Mouse (Mus musculus): ENCODE results near the gene P2rx6. TPM values are rescaled to one million over a fixed set of nuclear protein-coding genes. Genes with fewer than 3 reads are reported as not detected.

Gene P2rx6
- 0.81 and 0.96 TPM in 2 replicates for polyA plus RNA-seq (2015; fragmentation: Nextera tagmentation; extraction: Ambion mirVana)

GRCm38 (mm10) chr16:17561751-17562208 is at the start of gene P2rx6:
Gene P2rx6, plus strand, starts transcription at chr16:17561885.

GRCm38 (mm10) chr16:17530640-17531288 is 30.9 kb upstream of the P2rx6 start, which contains the start of gene Thap7:
Gene Thap7, minus strand, starts transcription at chr16:17531136.

GRCm38 (mm10) chr16:17561128-17561750 is 446 bp upstream of the P2rx6 start, which contains the start of gene Lrrc74b:
Gene Lrrc74b, minus strand, starts transcription at chr16:17561247.

GRCm38 (mm10) chr16:17583064-17583463 is 21.4 kb downstream of the P2rx6 start, which contains the start of gene Slc7a4:
Gene Slc7a4, minus strand, starts transcription at chr16:17583214.

GRCm38 (mm10) chr16:17619198-17620105 is 57.8 kb downstream of the P2rx6 start, which contains the start of gene Smpd4:
Gene Smpd4, plus strand, starts transcription at chr16:17619354.

Other genes starting within 250 kb of the P2rx6 start
- 6.1 and 6.9 TPM in 2 replicates for gene Serpind1, start 230.5 kb upstream of the P2rx6 start, polyA plus RNA-seq (2015; fragmentation: Nextera tagmentation; extraction: Ambion mirVana)
- 10.1 and 11.3 TPM in 2 replicates for gene Snap29, start 155.9 kb upstream of the P2rx6 start, polyA plus RNA-seq (2015; fragmentation: Nextera tagmentation; extraction: Ambion mirVana)
- 18.3 and 19.6 TPM in 2 replicates for gene Pi4ka, start 155.6 kb upstream of the P2rx6 start, polyA plus RNA-seq (2015; fragmentation: Nextera tagmentation; extraction: Ambion mirVana)
- 33.2 and 39.0 TPM in 2 replicates for gene Crkl, start 109.9 kb upstream of the P2rx6 start, polyA plus RNA-seq (2015; fragmentation: Nextera tagmentation; extraction: Ambion mirVana)
- gene Aifm3, start 72.3 kb upstream of the P2rx6 start, polyA plus RNA-seq (2015; fragmentation: Nextera tagmentation; extraction: Ambion mirVana) = 2.3 and 6.2 TPM in 2 replicates
- gene Lztr1, start 53.2 kb upstream of the P2rx6 start, polyA plus RNA-seq (2015; fragmentation: Nextera tagmentation; extraction: Ambion mirVana) = 42.0 and 49.2 TPM in 2 replicates
- 54.2 and 57.5 TPM in 2 replicates for gene Thap7, start 30.7 kb upstream of the P2rx6 start, polyA plus RNA-seq (2015; fragmentation: Nextera tagmentation; extraction: Ambion mirVana)
- gene Lrrc74b, start 638 bp upstream of the P2rx6 start, polyA plus RNA-seq (2015; fragmentation: Nextera tagmentation; extraction: Ambion mirVana) = 0.30 and 0.52 TPM in 2 replicates
- 10.7 and 23.6 TPM in 2 replicates for gene Slc7a4, start 21.3 kb downstream of the P2rx6 start, polyA plus RNA-seq (2015; fragmentation: Nextera tagmentation; extraction: Ambion mirVana)
- 10.5 and 12.4 TPM in 2 replicates for gene Smpd4, start 57.5 kb downstream of the P2rx6 start, polyA plus RNA-seq (2015; fragmentation: Nextera tagmentation; extraction: Ambion mirVana)
- gene Ccdc74a, start 84.6 kb downstream of the P2rx6 start, polyA plus RNA-seq (2015; fragmentation: Nextera tagmentation; extraction: Ambion mirVana) = 11.4 and 16.4 TPM in 2 replicates
- 21.9 and 32.5 TPM in 2 replicates for gene Med15, start 171.0 kb downstream of the P2rx6 start, polyA plus RNA-seq (2015; fragmentation: Nextera tagmentation; extraction: Ambion mirVana)
- 31.6 and 40.0 TPM in 2 replicates for gene Klhl22, start 197.7 kb downstream of the P2rx6 start, polyA plus RNA-seq (2015; fragmentation: Nextera tagmentation; extraction: Ambion mirVana)
- gene Scarf2, start 235.4 kb downstream of the P2rx6 start, polyA plus RNA-seq (2015; fragmentation: Nextera tagmentation; extraction: Ambion mirVana) = 18.1 and 30.6 TPM in 2 replicates

Data from adrenal gland, postnatal 0 days (tissue).